Mouse (Mus musculus): Measurements from ENCODE around the gene Rnf207.

The Rnf207 gene

DNA sequence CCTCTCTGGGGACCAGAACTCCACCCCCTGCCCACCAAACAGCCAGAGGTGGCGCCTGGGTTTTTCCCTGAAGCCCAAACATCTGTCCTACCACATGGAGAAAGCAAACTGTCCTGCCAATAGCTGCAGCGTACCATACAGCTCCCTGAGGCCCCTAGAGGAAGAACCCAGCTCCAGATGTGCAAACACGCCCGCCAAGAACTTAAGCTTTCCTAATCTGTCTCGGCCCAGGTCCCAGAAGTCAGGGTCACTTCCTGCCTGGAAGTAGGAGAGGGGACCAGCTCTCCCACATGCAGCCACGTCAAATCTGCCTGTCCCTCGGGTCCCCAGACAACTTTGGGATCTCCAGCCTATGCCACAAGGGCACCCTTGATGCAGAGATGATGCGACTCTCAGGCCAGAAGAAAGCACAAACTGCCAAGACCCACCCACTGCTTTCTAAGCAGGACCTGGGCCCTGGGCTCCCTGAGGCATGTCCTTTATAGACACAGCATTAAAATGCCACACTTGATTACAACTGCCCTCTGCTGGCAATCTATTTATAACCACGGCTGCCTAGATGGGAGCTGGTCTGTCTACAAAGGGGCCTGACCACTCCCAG is 46.2 kb downstream of the Rnf207 start:
- peak; percentile 53 for DNase-seq (ENCODE audit: low spot score)

DNA sequence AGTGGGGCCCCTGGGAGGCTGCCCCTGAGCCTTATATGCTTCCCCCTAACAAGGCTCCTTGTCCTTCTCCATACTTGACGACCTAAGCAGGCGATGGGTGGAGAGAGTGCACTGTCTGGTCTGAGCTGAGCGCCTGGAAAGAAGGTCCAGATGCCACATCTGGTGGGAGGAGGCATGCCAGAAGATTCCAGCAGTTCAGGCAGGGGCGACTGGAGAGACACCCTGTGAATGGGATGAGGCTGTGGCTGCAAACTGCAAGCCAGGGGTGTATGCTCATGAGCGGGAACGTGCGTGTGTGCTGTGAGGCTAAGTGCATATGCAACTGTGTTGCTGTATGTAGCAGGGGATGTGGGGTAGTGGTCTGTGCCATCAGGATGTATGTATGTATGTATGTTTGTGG is 46.8 kb downstream of the Rnf207 start:
- no peak for DNase-seq (ENCODE audit: low spot score)

DNA sequence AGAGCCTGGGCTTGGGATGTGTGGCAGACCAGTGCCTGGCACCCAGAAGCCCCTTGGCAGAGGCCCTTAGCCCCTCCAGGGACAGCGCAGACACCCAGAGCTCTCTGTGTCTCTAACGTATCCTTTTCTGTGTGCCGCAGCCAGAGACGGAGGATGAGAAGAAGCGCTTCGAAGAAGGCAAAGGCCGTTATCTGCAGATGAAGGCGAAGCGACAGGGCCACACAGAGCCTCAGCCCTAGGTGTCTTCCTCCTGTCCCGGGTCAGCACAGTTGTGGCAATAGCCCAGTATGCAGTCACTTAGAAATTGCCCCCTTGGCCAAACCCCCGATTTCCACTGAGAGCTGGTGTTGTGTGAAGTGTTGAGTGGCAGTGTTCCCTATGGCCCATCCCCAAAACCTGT is 47.5 kb downstream of the Rnf207 start:
- no peak for DNase-seq (ENCODE audit: low spot score)

DNA sequence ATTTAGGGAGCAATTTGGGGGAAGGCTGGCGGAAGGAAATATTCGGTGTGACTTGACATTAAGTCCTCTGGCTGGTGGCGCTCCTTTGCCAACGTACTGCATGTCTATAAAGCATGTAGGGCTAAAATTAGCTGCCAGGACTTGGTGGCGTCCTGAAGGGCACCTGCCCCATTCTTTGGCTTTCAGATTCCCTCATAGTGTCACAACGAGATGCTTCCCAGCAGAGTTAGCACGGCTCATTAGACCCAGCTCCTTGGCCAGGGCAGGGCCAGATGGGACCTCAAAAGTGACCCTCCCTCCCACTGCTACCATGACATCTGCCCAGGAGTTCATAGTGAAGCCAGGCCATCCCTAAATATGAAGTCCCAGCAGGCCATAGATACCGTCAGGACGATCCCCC is 48.2 kb downstream of the Rnf207 start:
- no peak for DNase-seq (ENCODE audit: low spot score)

DNA sequence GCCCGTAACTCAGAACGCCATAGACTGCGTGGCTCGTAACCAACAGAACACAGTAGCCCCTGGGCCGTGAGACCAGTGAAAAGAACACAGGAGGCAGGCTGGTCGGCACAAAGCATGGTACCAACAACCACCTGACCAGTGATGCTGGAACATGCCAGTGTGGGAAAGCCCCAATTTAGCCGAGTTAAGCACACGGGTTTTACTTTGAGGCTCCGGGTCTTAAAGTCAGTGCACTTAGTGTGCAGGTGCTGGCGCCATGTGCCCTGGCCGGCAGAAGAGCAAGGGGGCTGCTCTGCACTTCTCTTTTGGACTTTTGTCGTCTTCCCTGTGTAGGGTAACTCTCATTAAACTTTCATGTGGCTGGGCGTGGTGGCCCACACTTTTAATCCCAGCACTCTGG is 48.8 kb downstream of the Rnf207 start:
- DNase-seq (ENCODE audit: low spot score), result no peak

DNA sequence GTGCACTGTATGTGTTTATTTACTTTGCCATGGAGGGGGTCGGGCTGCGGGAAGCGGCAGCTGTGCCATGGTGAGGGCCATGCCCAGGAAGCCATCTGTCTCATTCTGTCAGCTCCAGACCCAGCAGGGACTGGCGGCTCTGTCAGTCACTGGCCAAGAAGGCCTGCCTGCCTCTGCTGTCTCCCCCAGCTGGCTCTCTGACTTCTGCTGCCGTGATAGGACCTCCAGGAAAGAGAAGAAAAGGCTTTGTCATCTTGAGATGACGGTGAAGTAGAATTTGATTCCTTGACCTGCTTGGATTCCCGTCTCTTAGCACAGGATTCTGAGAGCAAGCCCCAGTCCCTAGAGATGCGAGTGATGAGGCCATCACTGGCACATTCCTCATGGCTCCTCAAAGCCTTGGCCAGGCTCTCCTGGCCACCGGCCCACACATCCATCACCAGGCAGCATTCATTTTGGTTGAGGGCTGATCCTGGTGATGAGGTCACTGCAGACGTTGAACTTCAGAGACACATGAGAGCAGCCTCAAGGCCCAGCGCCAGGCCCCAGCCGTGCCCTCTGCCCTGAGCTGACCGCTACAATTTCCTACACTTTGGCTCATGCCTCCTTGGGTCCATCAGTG is 50.9 kb downstream of the Rnf207 start:
- no peak for DNase-seq (ENCODE audit: low spot score)

DNA sequence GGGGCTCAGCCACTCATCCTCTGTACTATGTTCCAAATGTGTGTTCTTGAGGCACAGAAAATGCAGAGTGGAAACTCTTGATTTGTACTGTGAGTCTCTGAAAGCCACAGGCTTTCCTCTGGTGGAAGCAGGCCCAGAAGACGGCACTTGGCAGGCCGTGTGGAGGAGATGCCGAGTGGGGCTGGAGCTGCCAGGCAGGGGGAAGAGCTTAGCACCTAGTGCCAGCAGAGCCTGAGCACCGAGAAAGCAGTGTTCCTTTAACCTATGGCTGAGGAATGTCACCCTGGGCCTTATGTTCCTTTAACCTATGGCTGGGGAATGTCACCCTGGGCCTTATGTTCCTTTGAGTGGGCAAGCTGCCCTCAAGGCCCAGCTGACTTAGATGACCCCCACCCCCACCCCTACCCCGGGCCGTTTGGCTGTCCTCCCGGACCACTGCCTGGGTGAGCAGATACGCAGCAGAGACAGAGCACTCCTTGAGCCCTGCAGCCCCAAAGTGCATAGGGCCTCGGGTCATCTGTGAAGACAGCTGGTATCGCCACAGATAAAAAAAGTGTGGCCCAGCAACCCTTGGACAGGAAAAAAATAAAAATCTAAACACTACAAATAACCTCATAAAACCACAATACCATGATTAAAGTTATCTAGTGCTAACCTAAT is 52.4 kb downstream of the Rnf207 start:
- DNase-seq (ENCODE audit: low spot score), result no peak

DNA sequence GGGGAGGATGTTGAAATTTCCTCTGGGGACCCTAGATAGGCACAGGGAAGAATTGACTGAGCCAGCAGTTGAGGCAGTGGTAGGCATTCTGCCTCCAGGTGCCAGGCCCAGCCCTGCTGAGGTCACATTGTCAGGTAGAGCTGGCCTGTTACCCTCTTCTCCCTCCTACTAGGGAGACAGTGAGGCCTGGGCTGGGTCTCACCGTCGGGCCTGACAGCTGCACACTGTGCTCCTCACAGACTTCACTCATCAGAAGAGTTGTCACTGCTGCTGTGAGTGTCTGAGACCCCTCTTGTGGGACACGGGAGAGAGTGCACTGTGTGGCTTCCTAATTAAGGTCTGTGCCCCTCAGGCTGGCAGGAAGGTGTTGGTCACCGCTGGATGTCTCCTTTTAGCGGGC is 53.0 kb downstream of the Rnf207 start:
- DNase-seq (ENCODE audit: low spot score), result no peak

DNA sequence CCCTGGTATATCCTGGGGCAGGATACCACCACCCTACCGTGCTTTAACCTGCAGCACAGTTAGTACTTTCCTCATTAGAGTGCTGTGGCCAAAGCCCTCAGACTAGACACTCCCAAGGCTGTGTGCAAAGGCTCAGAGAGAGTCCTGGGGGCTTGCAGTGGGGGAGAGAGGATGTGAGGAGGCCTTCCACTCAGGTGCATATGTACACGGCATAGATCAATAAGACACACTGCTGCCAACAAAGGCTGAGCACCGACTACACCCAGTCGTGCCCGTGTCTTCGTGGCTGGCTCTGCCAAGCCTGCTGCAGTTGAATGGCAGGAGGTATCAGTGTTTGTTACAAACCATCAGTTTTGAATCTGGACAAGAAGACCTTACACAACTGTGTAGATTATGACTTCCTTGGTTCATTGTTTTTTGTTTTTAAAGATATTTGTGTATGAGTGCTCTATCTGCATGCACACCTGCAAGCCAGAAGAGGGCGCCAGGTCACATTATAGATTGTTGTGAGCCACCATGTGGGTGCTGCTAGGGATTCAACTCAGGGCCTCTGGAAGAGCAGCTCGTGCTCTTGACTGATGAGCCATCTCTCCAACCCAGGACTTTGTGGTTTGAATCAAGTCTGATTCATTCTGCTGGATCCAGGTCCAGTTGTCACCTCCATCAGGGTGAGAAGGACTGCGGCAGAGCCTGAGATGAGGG is 53.8 kb downstream of the Rnf207 start:
- no peak for DNase-seq (ENCODE audit: low spot score)

DNA sequence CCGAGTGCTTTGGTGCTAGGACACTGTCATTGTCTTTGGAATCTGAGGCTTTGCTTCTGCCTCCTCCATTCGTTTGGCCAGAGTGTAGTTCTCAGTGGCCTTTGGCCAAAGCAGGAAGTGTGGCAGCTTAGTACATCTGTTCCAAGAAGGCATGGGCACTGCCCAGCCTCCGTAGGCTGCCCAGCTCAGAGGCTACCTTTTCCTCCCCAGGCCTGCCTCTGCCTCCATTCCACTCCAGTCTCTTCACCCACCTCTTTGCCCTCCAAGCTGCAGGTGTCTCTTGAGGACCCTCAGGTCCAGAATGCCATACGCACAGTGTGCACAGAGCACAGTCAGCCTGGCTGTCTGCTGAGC is 54.6 kb downstream of the Rnf207 start:
- DNase-seq (ENCODE audit: low spot score), result no peak

DNA sequence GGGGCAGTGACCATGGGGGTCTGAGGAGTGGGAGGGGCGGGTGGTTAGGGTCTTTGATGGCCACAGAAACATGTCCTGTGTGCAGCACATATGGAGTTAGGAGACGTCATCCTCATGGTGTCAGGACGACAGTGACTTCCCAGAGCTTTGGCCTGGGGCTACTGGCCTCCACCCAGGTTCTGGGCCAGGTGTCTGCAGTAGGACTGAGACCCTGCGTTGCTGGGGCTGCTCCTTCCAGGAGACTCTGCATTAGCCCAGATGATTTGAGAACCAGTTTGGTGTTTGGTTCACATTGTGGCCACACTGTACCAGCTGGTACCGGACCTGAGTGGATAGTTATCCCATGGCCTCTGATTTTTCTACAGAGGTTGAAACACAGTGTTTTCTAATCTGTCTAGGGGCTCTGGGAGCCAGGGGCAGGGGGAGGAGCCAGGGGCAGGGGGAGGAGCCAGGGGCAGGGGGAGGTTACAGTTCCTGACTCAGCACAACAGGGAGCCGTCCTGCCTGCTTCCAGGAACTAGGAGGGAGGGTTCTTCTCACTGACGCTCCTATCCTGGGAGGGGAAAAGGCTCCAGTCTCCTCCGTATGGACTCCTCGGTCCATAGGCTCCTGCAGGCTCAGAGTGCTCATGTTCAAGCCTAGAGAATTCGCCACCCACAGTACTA is 55.1 kb downstream of the Rnf207 start:
- DNase-seq (ENCODE audit: low spot score), result no peak

DNA sequence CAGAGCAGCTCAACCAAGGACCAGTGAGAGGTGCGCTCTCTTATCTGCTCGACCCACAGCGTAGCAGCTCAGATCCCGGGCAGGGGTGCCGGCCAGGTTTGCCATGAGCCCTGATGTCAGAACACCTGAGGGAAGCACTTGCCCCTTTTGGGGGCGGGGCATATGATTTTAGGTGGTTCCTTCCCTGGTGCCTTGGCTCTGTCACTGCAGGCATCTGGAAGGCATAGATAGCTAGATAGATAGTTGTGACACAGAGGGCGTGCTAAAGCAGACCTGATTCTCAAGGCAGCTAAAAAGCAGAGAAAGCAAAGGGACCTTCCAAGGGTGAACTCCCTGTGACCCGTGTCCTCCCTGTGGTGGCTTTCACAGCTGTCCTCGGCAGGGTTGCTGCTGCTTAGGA is 55.7 kb downstream of the Rnf207 start:
- DNase-seq (ENCODE audit: low spot score), result no peak

DNA sequence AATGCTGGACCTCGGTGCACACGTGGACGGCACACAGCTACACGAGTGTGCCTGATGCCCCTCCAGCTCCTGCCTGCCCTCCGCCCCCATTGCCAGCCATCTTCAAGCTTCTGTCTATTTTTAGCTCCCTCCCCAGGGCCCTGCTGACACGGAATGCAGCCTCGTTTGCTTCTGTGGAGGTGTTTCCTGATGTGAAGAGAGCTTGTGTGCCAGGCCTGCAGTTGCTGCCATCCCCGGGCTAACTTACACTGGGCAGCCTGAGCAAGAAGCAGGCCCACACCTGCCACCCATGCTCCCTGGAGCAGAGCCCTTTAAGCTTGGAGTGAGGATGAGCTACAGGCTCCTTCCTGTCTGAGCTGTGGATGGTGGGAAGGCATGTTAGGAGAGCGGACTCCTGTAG is 56.6 kb downstream of the Rnf207 start:
- no peak for DNase-seq (ENCODE audit: low spot score)

DNA sequence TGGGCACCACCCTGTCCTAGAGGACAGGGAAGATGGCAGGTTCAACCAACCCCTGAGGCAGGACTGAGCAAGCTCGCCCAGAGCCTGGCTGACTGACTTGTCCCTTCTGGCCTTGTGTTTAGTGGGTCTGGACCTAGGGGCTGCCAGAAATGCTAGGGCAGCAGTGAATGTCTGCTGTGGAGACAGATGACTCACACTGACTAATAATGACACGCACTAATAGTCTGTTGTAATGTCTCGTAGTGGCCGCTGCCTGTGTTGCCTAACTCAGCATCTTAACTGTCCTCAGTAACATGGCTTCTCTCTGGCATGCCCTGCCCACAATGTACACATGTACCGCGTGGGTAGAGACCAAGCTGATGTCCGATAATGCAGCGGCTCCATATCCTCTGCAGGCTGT is 58.3 kb downstream of the Rnf207 start:
- no peak for DNase-seq (ENCODE audit: low spot score)

DNA sequence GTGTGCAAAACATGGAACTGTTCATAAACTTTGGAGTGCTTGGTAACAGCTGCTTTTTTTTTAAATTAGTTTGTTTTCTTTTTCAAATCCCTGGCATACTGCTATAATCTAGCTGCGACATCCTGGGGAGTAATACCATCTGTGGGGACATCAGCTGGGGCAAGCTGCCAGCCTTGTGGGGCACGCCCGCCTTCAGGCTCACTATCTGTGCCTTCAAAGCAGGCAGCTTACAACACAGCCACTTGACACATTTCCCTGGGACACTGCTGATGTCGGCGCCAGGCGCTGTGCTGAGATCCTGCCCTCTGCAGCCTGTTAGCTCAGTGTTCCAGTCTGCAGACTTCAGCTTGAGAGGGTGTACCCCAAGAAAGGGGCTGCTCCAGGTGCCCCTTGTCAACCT is 61.7 kb downstream of the Rnf207 start:
- DNase-seq (ENCODE audit: low spot score), result peak; percentile 56

Measured in urinary bladder, postnatal 25 days (tissue).